Mouse (Mus musculus) ES-E14 (cell line): ENCODE data around the gene Smoc1.

Source experiments
- CHD2 ChIP-seq: IDR thresholded peaks from 2 replicates; pipeline ENCODE4 v1.6.1; 2014; ENCODE audit warnings: mild to moderate bottlenecking, low read depth, low read length, inconsistent platforms
- HCFC1 ChIP-seq: IDR thresholded peaks from 2 replicates; pipeline ENCODE4 v1.6.1; 2012; ENCODE audit warnings: low read length, inconsistent platforms, borderline replicate concordance; ENCODE audit not compliant: insufficient read depth
- ZNF384 ChIP-seq: IDR thresholded peaks from 2 replicates; pipeline ENCODE4 v1.6.1; 2012; ENCODE audit warnings: low read depth, low read length, inconsistent platforms

- TF ChIP-seq CHD2 (no peak), HCFC1 (no peak), ZNF384 (no peak)
Observed at GRCm38 (mm10) chr12:81142231-81142630, 115.6 kb downstream of the Smoc1 start.
